Mouse (Mus musculus): ENCODE measurements around the gene Rabl3.

The Rabl3 gene

GRCm38 (mm10) chr16:37539611-37540580, at the start of gene Rabl3, which contains the start of gene Gtf2e1:
Rabl3 (plus strand) TSS chr16:37539885.
Gtf2e1 (minus strand) TSS chr16:37539789.
- peak; percentile 99 for DNase-seq (ENCODE audit: low read depth, low spot score)

GRCm38 (mm10) chr16:37495017-37495416, 44.7 kb upstream of the Rabl3 start:
- no peak for DNase-seq (ENCODE audit: low read depth, low spot score)

DNA sequence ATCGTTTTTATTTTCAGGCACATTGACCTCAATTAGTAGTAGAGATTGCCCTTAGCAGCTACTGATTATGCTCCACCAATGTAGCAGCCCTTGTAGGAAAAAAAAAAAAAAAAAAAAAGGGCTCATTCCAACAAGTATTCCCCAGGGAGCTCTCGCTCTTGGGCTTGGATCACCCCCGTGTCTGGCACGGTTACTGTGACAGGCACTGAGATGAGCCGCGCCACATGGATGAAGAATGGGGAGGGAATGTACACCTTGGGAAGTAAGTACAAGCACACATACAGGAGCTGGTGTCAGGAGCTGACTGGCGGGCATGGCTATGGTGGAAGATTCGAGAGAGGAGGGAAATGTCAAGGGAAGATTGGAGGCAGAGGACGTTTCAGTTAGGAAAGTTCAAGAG, 41.1 kb upstream of the Rabl3 start:
- no peak for DNase-seq (ENCODE audit: low read depth, low spot score)

- no peak for DNase-seq (ENCODE audit: low read depth, low spot score)
These were observed 35.2 kb upstream of the Rabl3 start for GRCm38 (mm10) chr16:37504517-37504916.

DNA sequence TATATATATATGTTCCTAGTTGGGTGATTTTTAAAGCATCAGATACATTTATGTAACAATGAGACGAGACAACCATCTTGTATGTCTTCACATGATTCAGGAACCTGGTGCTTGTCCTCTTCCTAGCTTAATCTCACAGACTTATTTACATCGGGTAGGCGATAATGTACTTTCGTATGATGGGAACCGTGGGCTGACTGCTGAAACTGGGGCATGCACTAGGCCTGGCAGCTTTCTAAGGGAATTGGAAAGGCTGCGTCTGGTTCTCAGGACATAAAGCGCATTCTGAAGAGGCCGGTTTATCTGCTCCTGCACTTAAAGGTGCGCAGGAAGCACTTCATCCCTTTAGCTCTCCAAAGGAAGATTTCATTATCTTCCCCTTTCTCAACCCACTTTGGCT, 32.9 kb upstream of the Rabl3 start:
- DNase-seq (ENCODE audit: low read depth, low spot score) = no peak

DNA sequence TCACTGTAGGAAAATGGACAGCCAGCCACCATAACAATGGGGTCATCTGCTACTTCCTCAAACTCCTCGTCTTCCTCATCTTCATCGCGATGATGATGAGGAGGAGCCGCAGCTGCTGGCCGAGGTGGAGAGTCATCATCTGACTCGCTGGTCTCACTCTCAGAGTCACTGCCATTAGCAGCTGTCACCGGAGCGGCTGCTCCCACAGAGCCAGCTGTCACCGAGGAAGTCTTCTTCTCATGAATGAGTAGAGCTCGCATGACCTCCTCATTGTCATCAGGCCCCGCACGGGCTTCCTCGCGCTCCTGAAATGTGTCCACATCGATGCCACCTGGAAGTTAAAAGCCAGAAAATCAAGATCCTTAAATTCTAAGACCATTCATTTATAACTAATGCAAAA, 28.2 kb upstream of the Rabl3 start:
- DNase-seq (ENCODE audit: low read depth, low spot score) = no peak

GRCm38 (mm10) chr16:37514644-37515043, 25.0 kb upstream of the Rabl3 start:
- no peak for DNase-seq (ENCODE audit: low read depth, low spot score)

DNA sequence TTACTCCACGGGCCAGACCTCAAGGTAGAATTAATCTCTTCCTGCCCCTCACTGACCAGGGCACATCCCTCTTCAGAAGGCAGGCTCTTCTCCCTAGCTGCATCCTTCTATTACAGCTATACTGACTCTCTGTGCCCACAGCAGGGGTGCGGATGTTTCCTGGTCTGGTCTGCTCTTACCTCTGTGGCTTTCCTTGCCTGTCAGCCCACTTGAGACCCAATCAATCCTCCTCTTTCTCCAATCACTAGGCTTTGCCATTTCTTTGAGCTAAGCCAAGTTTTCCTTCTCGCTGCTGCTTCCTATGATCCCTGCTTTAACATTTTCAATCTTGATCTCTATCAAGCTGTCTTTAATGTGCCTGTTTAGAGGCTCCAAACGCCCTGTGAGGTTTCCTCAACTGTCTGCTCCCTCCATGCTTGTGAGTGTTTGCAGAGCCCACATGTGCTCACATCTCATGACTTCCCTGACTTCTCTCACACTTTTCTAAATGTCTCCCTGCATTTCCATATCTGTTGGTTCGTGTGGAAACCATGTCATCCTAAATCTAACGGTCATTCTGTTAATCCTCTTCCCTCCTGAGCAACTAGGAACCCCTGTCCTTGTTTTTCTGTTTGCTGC, 23.2 kb upstream of the Rabl3 start:
- DNase-seq (ENCODE audit: low read depth, low spot score) = no peak

GRCm38 (mm10) chr16:37517596-37518211, 22.0 kb upstream of the Rabl3 start:
- DNase-seq (ENCODE audit: low read depth, low spot score) = no peak

DNA sequence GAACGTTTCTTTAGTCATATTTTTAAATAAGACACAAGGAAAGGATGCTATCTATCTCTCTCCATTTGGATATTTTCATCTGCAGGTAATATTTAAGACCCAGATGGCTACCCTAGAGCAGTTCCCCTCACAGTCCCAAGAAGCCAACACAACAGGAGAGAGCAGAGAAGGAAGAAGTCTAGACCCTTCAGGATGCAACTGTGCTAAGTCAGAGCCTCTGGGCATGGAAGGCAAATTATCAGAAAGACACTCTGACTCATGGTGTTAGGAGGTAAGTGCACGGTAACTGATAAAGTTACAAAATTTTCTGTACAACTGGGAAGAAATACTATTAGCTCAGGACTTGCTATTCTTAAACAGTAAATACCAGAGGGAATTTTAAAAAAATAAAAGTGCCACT, 21.0 kb upstream of the Rabl3 start:
- no peak for DNase-seq (ENCODE audit: low read depth, low spot score)

- DNase-seq (ENCODE audit: low read depth, low spot score) = no peak
These were observed 20.0 kb upstream of the Rabl3 start for GRCm38 (mm10) chr16:37519721-37520120.

DNA sequence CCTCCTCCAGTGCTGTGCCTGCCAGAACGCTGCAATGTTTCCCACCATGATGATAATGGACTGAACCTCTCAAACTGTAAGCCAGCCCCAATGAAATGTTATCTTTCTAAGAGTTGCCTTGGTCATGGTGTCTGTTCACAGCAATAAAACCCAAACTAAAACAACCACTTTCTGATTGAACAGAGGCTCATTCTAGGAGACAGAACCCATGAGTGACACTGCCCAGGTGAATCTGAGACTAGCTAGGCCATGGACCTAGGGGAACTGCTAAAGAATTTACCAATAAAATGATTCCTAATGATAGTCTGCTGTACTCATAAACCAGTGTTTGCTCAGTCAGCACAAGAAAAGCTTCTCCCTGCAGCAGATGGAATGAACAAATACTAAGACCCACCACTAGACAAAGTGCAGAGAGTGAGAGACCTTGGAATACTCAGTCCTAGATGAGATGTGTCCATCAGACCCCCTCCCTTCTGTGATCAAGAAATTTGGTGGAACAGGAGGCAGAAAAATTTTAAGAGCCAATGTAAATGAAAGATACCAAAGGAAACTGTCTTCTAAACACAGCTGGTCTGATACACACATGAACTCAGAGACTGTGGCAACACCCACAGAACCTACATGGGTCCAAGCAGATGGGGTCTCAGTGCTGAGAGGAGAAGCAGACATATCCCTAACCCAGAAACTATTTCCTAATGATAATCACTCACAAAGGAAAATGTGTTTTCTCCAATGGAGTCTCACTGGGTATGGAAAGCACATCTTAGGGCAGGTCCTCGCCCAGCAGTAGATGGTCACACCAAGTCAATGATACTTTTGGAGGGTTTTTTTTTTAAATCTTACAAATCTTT, 19.3 kb upstream of the Rabl3 start:
- DNase-seq (ENCODE audit: low read depth, low spot score) = no peak

DNA sequence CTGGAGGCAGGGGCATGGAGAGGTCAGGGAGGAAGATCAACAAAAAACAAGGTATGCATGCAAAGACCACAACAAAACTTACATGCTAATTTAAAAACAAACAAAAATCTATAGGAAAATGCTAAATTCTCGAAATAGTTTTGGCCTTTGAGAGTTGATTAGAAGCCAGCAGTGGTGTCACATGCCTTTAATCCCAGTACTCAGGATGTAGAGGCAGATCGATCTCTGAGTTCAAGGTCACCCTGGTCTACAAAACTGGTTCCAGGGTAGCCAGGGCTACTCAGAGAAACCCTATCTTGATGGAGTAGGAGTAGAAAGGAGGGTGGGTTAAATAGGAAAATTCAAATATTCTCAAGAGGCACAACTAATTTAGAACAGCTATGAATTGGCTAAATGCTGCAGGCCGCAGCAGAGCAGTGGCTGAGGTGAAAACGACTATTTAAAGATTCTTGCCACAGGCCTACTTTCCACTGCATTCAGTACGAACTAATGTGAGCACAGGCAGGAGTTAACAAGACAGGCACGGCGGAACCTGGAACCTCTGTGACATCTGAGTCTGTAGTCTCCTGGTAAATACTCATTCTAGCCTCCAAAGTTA, 17.5 kb upstream of the Rabl3 start:
- no peak for DNase-seq (ENCODE audit: low read depth, low spot score)

DNA sequence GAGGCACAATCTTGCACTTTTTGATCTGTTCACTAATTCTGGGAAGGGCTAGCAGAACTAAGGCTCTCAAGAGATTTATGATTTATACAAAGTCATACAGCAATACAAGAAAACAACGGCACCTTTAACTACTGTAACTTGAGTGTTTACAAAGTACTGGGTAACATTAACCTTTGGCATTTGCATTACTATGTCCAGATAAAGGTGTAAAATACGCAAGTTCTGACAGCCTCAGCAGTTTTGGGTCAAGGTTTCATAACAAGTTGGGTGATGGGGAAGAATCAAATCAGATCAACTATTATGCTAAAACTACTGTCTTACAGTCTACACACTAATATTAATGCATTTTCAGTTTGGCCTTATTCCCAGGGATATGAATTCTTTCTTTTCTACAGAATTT, 14.6 kb upstream of the Rabl3 start:
- no peak for DNase-seq (ENCODE audit: low read depth, low spot score)

DNA sequence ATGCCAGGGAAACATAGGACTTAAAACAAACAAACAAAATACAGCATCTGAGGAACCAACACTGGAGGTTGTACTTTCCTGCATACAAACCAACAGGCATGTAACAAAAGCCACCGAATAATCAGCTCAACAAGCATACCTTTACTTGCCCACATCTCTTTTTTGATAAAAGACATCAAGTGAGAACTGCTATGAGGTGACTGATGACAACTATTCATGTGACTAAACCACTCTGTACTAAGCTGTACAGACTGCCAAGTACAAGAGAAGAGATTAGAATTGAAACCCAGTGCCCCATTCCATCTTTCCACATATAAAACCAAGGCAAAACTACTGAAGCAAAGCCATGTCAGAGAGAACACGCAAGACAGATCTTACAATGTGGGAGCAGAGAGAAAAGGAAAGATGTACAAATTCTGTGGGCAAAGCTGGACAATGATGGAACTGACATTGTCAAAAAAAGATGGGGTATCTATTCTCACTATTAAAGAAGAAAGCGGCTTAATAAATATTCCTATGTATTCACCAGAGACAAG, 12.9 kb upstream of the Rabl3 start:
- no peak for DNase-seq (ENCODE audit: low read depth, low spot score)

- no peak for DNase-seq (ENCODE audit: low read depth, low spot score)
These were observed 9.5 kb upstream of the Rabl3 start for GRCm38 (mm10) chr16:37530170-37530569.

- DNase-seq (ENCODE audit: low read depth, low spot score) = no peak
These were observed 7.6 kb upstream of the Rabl3 start for GRCm38 (mm10) chr16:37532046-37532445.

DNA sequence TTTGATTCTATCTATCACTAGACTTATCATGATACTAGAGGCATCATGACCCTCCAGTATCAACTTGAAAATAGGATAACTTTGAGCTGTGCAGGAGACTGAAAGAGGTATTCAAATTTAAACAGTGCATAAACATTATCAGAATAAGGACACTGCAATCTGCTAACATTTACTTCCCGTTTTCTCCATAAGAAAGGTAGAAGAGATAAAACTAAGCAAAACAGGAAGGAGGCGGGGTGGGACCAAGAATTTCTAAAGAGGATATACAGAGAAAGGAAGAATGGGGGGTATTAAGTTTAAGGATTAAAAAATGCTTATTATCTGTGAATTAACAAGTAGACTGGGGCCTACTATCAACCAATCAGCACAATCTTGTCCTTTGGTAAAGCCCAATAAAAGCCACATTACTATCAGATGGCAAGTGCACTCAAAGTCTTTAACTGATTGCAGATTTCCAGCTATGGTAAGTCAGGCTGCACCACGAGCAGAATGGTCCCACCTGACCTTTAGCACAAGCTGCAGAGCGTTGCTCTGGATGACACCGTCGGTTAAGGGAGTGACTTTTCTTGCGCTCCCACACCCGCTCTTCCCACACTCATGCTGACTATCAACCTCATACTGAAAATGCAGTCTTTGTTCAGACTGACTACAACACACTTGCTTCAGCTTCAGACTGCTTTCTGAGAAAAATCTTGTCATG, 6.2 kb upstream of the Rabl3 start:
- DNase-seq (ENCODE audit: low read depth, low spot score) = peak; percentile 12

DNA sequence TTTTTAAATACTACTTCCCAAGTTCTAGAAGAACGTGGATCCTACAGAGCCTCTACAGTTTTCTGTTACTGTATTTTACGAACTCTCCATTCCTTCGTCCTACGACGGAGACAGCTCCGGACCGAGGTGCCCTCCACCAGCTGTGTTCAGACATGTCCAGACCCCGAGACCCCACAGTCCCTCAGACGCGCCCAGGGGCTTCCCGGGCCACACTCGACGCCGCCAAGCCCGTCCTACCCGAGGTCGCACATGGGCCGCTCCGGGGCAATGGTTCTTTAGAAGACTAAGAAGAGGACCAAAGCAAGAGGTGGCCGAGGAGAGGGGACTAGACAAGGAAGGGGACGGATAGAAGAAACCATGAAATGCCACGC, 460 bp upstream of the Rabl3 start:
- no peak for DNase-seq (ENCODE audit: low read depth, low spot score)

DNA sequence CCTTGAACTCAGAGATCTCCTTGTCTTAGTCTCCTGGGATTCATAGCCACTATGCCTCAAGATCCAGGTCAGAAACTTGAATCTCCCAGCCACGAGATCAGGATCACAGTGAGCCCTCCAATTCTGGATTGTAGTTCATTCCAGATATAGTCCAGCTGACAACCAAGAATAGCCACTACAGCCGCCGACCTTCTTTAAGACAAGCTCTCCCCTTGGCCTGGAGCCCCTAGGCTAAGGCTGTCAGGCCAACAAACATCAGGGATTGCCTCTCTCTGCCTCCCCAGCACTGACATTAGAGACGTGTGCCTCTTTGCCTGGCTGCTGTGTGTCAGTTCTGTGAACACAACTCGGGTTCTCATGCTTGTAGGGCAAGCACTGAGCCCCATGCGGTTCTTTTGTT, 1.1 kb downstream of the Rabl3 start:
- peak; percentile 2 for DNase-seq (ENCODE audit: low read depth, low spot score)
